Mouse (Mus musculus) left cerebral cortex, adult 2 months (tissue): ENCODE data around the gene Srcin1. TPM values are rescaled to one million over a fixed set of nuclear protein-coding genes. Genes with fewer than 3 reads are reported as not detected.
A peak's percentile ranks its signal among the peaks of the same experiment; 100 is the strongest.

Experiments used
- DNase-seq, 2 experiments: peaks; one replicate each; pipeline ENCODE4 v3.0.0; 2021 to 2022; ENCODE audit warnings: low spot score in 2 of 2, mixed read lengths in 1 of 2; ENCODE audit errors: extremely low spot score in 1 of 2
- H3K27ac ChIP-seq: fragments of 200-600 bp; 2 replicates; pipeline ENCODE4 v1.8.1; 2022
- H3K4me3 ChIP-seq: fragments of 200-600 bp; 2 replicates; pipeline ENCODE4 v1.8.1; 2022
- CTCF ChIP-seq: fragments of 200-600 bp; IDR thresholded peaks from 2 replicates; pipeline ENCODE4 v1.8.1; 2022; ENCODE audit warnings: antibody characterized with exemption, mild to moderate bottlenecking, moderate library complexity
- intact Hi-C: fragments of 180-260 bp; cut with DNase I; formaldehyde crosslinking; loops from one replicate; pipeline ENCODE4 v1.15.1; 2025
- total RNA-seq, 2 experiments: library from RNA; stranded (reverse); gene quantifications; 2 replicates each; pipeline ENCODE4 v1.2.3; 2021

Srcin1 gene
- total RNA-seq, 2 experiments from 2014 or later = 308 to 318 TPM

- TF ChIP-seq CTCF = peak; percentile 9
Observed at GRCm38 (mm10) chr11:97536835-97537579, 39.0 kb downstream of the Srcin1 start.

GRCm38 (mm10) chr11:97536083-97536747, 39.8 kb downstream of the Srcin1 start:
- DNase-seq = no peak
- TF ChIP-seq CTCF = no peak
- Histone ChIP-seq H3K4me3 (0 out of 2 replicates have a peak overlapping the region, but pooled peaks have one; percentile 26), H3K27ac (peak overlapping the region; percentile 81)
- intact Hi-C loops = no loop called here

More at GRCm38 (mm10) chr11:97536835-97537579, 39.0 kb downstream of the Srcin1 start:
- intact Hi-C loops = no loop called here
- H3K27ac ChIP-seq = peak overlapping the region; percentile 81
- DNase-seq = no peak
- H3K4me3 ChIP-seq = peak overlapping the region; percentile 26

- intact Hi-C loops = loop anchor here (2.0 kb wide), 1 partner anchor 33 kb away; no protein-coding TSS in a partner anchor
- Histone ChIP-seq H3K4me3 (no peak overlapping the region), H3K27ac (peak overlapping the region; percentile 83)
- DNase-seq = no peak
- TF ChIP-seq CTCF = no peak
Observed at GRCm38 (mm10) chr11:97535660-97536059, 40.3 kb downstream of the Srcin1 start.

- DNase-seq = no peak
- no peak overlapping the region for H3K4me3 ChIP-seq
- intact Hi-C loops = loop anchor here (2.0 kb wide), 1 partner anchor 34 kb away; no protein-coding TSS in a partner anchor
Observed at GRCm38 (mm10) chr11:97535308-97535630, 40.7 kb downstream of the Srcin1 start.

GRCm38 (mm10) chr11:97534442-97535307, 41.3 kb downstream of the Srcin1 start:
- H3K27ac ChIP-seq = peak overlapping the region; percentile 83
- intact Hi-C loops = loop anchor here (2.0 kb wide), 1 partner anchor 34 kb away; no protein-coding TSS in a partner anchor
- H3K4me3 ChIP-seq = no peak overlapping the region; the same call in 1 of the 2 replicates
- TF ChIP-seq CTCF = no peak
- peak; percentile 65 to 71 for DNase-seq

More at GRCm38 (mm10) chr11:97535308-97535630, 40.7 kb downstream of the Srcin1 start:
- no peak for TF ChIP-seq CTCF
- H3K27ac ChIP-seq = peak overlapping the region; percentile 83

GRCm38 (mm10) chr11:97533653-97534052, 42.3 kb downstream of the Srcin1 start:
- no peak for DNase-seq
- peak overlapping the region; percentile 38; the same call in 1 of the 2 replicates for H3K27ac ChIP-seq
- TF ChIP-seq CTCF = no peak
- H3K4me3 ChIP-seq = no peak overlapping the region
- intact Hi-C loops = loop anchor here (2.0 kb wide), 1 partner anchor 35 kb away; no protein-coding TSS in a partner anchor

GRCm38 (mm10) chr11:97532950-97533582, 42.9 kb downstream of the Srcin1 start:
- Histone ChIP-seq H3K27ac (peak overlapping the region; percentile 75), H3K4me3 (no peak overlapping the region)
- no peak for TF ChIP-seq CTCF
- DNase-seq = no peak
- intact Hi-C loops = no loop called here

GRCm38 (mm10) chr11:97532354-97532753, 43.6 kb downstream of the Srcin1 start:
- intact Hi-C loops = no loop called here
- DNase-seq = no peak
- TF ChIP-seq CTCF = no peak
- Histone ChIP-seq H3K27ac (peak overlapping the region; percentile 75), H3K4me3 (no peak overlapping the region; the same call in 1 of the 2 replicates)

- TF ChIP-seq CTCF = peak; percentile 94
- peak; percentile 91 to 94 for DNase-seq
- Histone ChIP-seq H3K4me3 (peak overlapping the region; percentile 33; the same call in 1 of the 2 replicates), H3K27ac (peak overlapping the region; percentile 75)
- intact Hi-C loops = loop anchor here (1.0 kb wide), 2 partner anchors 26 to 91 kb away; no protein-coding TSS in a partner anchor
Observed at GRCm38 (mm10) chr11:97531381-97532260, 44.4 kb downstream of the Srcin1 start.

GRCm38 (mm10) chr11:97530961-97531360, 45.0 kb downstream of the Srcin1 start:
- H3K27ac ChIP-seq = peak overlapping the region; percentile 51; the same call in 1 of the 2 replicates

More at GRCm38 (mm10) chr11:97530961-97531360, 45.0 kb downstream of the Srcin1 start:
- H3K4me3 ChIP-seq = no peak overlapping the region
- no peak for TF ChIP-seq CTCF
- intact Hi-C loops = loop anchor here (1.0 kb wide), 2 partner anchors 26 to 91 kb away; no protein-coding TSS in a partner anchor
- no peak for DNase-seq
